Mouse (Mus musculus): Measurements from ENCODE around the gene Vmn1r33. TPM values are rescaled to one million over a fixed set of nuclear protein-coding genes. Genes with fewer than 3 reads are reported as not detected.

The Vmn1r33 gene
- not detected in 2 replicates for polyA plus RNA-seq (2012; ENCODE audit: low replicate concordance)

GRCm38 (mm10) chr6:66618182-66618581 lies at the start of gene Vmn1r33:
TSS of gene Vmn1r33 (minus strand) at chr6:66618282.

GRCm38 (mm10) chr6:66643779-66644178 lies 25.7 kb upstream of the Vmn1r33 start, which contains the start of gene Vmn1r34:
TSS of gene Vmn1r34 (minus strand) at chr6:66643879.

Other genes starting within 250 kb of the Vmn1r33 start
- 3.8 and 7.1 TPM in 2 replicates for gene Mad2l1, start 82.9 kb downstream of the Vmn1r33 start, polyA plus RNA-seq (2012; ENCODE audit: low replicate concordance)
- gene Vmn1r32, start 58.2 kb downstream of the Vmn1r33 start, polyA plus RNA-seq (2012; ENCODE audit: low replicate concordance) = 0.08 TPM in 1 of 2 replicates, not detected in the other
- not detected in 2 replicates for gene Vmn1r34, start 25.6 kb upstream of the Vmn1r33 start, polyA plus RNA-seq (2012; ENCODE audit: low replicate concordance)
- not detected in 2 replicates for gene Vmn1r35, start 67.6 kb upstream of the Vmn1r33 start, polyA plus RNA-seq (2012; ENCODE audit: low replicate concordance)
- gene Vmn1r36, start 100.9 kb upstream of the Vmn1r33 start, polyA plus RNA-seq (2012; ENCODE audit: low replicate concordance) = not detected in 2 replicates
- gene Vmn1r37, start 111.1 kb upstream of the Vmn1r33 start, polyA plus RNA-seq (2012; ENCODE audit: low replicate concordance) = not detected in 2 replicates
- not detected in 2 replicates for gene Vmn1r38, start 164.3 kb upstream of the Vmn1r33 start, polyA plus RNA-seq (2012; ENCODE audit: low replicate concordance)
- not detected in 2 replicates for gene Vmn1r39, start 192.3 kb upstream of the Vmn1r33 start, polyA plus RNA-seq (2012; ENCODE audit: low replicate concordance)

Data from leukemia stem cell, adult 10-12 weeks (primary cell).